Comparison of ENCODE assay signal across 9 mouse cellular contexts in genomic region chr6:52174968-52175751, GRCm38 (mm10). TPM values are rescaled to one million over a fixed set of nuclear protein-coding genes. Genes with fewer than 3 reads are reported as not detected.
DNase-seq lines count a peak whose midpoint lies in the region; ATAC-seq and TF ChIP-seq lines count a peak whose summit lies in the region.
"Had no signal": no experiment of that assay in that cellular context is flagged by ENCODE, and none has a peak within 500 bp of the region (broad histone marks: within the 10 kb centered on the region; RNA-seq: fewer than 3 reads in every experiment).

No protein-coding gene starts in this region.

- peaks cover 13% of the 10 kb centered on the region for H3K27me3 ChIP-seq in heart, adult 2 months (ENCODE audit: control insufficient read depth, insufficient read depth, low read length)
- peaks cover 95% of the 10 kb centered on the region for H3K27me3 ChIP-seq in embryonic facial prominence, embryonic 12.5 days
- H3K27me3 ChIP-seq in kidney, postnatal 0 days (ENCODE audit: insufficient read depth, low read length) = no peaks in the 10 kb centered on the region

- no peaks in the 10 kb centered on the region for H3K36me3 ChIP-seq in heart, adult 2 months (ENCODE audit: control insufficient read depth, insufficient read depth, low read length)
- no peaks in the 10 kb centered on the region for H3K36me3 ChIP-seq in embryonic facial prominence, embryonic 12.5 days
- H3K36me3 ChIP-seq in kidney, postnatal 0 days (ENCODE audit: insufficient read depth, low read length) = no peaks in the 10 kb centered on the region

- no peak for TF ChIP-seq POLR2A in heart, adult 2 months (IDR thresholded peaks at IDR 0.05; ENCODE audit: insufficient read depth, low read depth, low read length)

- H3K9me3 ChIP-seq in embryonic facial prominence, embryonic 12.5 days = no peaks in the 10 kb centered on the region
- no peaks in the 10 kb centered on the region for H3K9me3 ChIP-seq in kidney, postnatal 0 days (replicated peaks; ENCODE audit: low read length)

- no peaks in the 10 kb centered on the region for H3K4me1 ChIP-seq in heart, adult 2 months (ENCODE audit: control insufficient read depth, insufficient read depth, low read length)
- peaks cover 7% of the 10 kb centered on the region; the same call in 1 of the 2 replicates for H3K4me1 ChIP-seq in embryonic facial prominence, embryonic 12.5 days
- peaks cover 40% of the 10 kb centered on the region for H3K4me1 ChIP-seq in kidney, postnatal 0 days (replicated peaks; ENCODE audit: insufficient read depth, low read length)

- TF ChIP-seq CTCF in heart, adult 2 months (IDR thresholded peaks at IDR 0.05) = no peak
- TF ChIP-seq CTCF in kidney, postnatal 0 days (IDR thresholded peaks at IDR 0.05; ENCODE audit: low read depth) = no peak
- no peak for TF ChIP-seq CTCF in layer of hippocampus, adult 2 months (conservative IDR thresholded peaks at IDR 0.05)

- H3K9ac ChIP-seq in heart, adult 2 months (ENCODE audit: low read depth, low read length) = peak overlapping the region; percentile 59; the same call in 1 of the 2 replicates
- H3K9ac ChIP-seq in embryonic facial prominence, embryonic 12.5 days = no peak overlapping the region
- peak overlapping the region; percentile 88 for H3K9ac ChIP-seq in kidney, postnatal 0 days (ENCODE audit: low read depth, low read length)

- TF ChIP-seq EP300 in heart, adult 2 months (IDR thresholded peaks at IDR 0.05; ENCODE audit: insufficient read depth, low read depth, low read length) = no peak

- 5% methylated on average over 41 of the region's 41 CpGs for WGBS in heart, adult 2 months
- WGBS in embryonic facial prominence, embryonic 12.5 days = 1% methylated on average over 40 of the region's 41 CpGs
- 2% methylated on average over 41 of the region's 41 CpGs for WGBS in kidney, postnatal 0 days

- H3K27ac ChIP-seq in heart, adult 2 months = peak overlapping the region; percentile 45
- 0 out of 2 replicates have a peak overlapping the region, but pooled peaks have one; percentile 56 for H3K27ac ChIP-seq in embryonic facial prominence, embryonic 12.5 days
- H3K27ac ChIP-seq in kidney, postnatal 0 days = peak overlapping the region; percentile 96
- H3K27ac ChIP-seq in layer of hippocampus, adult 2 months = no peak overlapping the region

- no peak for ATAC-seq in embryonic facial prominence, embryonic 12.5 days (ENCODE audit: insufficient number of reproducible peaks, insufficient read depth, low FRiP score, low TSS enrichment)
- ATAC-seq in kidney, postnatal 0 days (replicated peaks; ENCODE audit: low FRiP score, low read depth) = peak; percentile 52

- intact Hi-C loops in heart, adult 2 months (cut with DNase I) = no loop called here
- intact Hi-C loops in heart, postnatal 10 days (cut with DNase I) = no loop called here

- no peaks in the 10 kb centered on the region for H3K79me2 ChIP-seq in heart, adult 2 months (replicated peaks; ENCODE audit: control insufficient read depth, insufficient read depth, low read length)

- no peak for DNase-seq in heart, adult 2 months
- no peak for DNase-seq in heart, postnatal 10 days
- peak; percentile 94 for DNase-seq in kidney, postnatal 0 days (ENCODE audit: low spot score)
- DNase-seq in neural tube, embryonic 10.5 days (ENCODE audit: extremely low spot score, low spot score) = peak; percentile 89
- DNase-seq in layer of hippocampus, adult 9-11 months = no peak
- DNase-seq in layer of hippocampus, adult 2 months (ENCODE audit: low spot score in 2 of 2) = no peak
- DNase-seq in right cerebral cortex, adult 2 months (ENCODE audit: low spot score in 2 of 2) = no peak

- H3K4me3 ChIP-seq in heart, adult 2 months = peak overlapping the region; percentile 34
- H3K4me3 ChIP-seq in embryonic facial prominence, embryonic 12.5 days = peak overlapping the region; percentile 23
- H3K4me3 ChIP-seq in kidney, postnatal 0 days (replicated peaks; ENCODE audit: low read depth, low read length) = peak overlapping the region; percentile 66
- no peak overlapping the region for H3K4me3 ChIP-seq in layer of hippocampus, adult 2 months

- 0 out of 2 replicates have a peak overlapping the region, but pooled peaks have one; percentile 13 for H3K4me2 ChIP-seq in embryonic facial prominence, embryonic 12.5 days (replicated peaks)
- H3K4me2 ChIP-seq in kidney, postnatal 0 days (ENCODE audit: low read length) = peak overlapping the region; percentile 81

RNA-seq across cellular contexts. Expression of gene 5730596B20Rik, which starts 2.1 kb away (rescaled TPM):
- not detected for total RNA-seq in heart, adult 2 months (2021)
- not detected in 2 replicates for polyA plus RNA-seq in heart, adult 2 months (2012; rRNA removed)
- total RNA-seq in heart, postnatal 10 days (2021) = under 1 TPM; 0.10 to 0.17 TPM
- 0.17 and 0.35 TPM in 2 replicates for polyA plus RNA-seq in embryonic facial prominence, embryonic 12.5 days (2016; fragmentation: Nextera tagmentation; extraction: Ambion mirVana)
- 1.3 TPM in 2 replicates for polyA plus RNA-seq in kidney, postnatal 0 days (2015; fragmentation: Nextera tagmentation; extraction: Ambion mirVana)
- total RNA-seq in layer of hippocampus, adult 2 months (2021) = not detected
- polyA plus RNA-seq: cortical plate, adult 2 months had no signal

RNA-seq across cellular contexts. Expression of gene Hoxa2, which starts 10.5 kb away (rescaled TPM):
- under 1 TPM; 0.11 to 0.21 TPM for total RNA-seq in heart, adult 2 months (2021)
- polyA plus RNA-seq in heart, adult 2 months (2012; rRNA removed) = 0.84 TPM in 1 of 2 replicates, not detected in the other
- total RNA-seq in heart, postnatal 10 days (2021) = 1 to 10 TPM in 1 of 2 experiments, under 1 TPM in 1; 0.98 to 1.0 TPM
- 15.1 and 18.2 TPM in 2 replicates for polyA plus RNA-seq in embryonic facial prominence, embryonic 12.5 days (2016; fragmentation: Nextera tagmentation; extraction: Ambion mirVana)
- polyA plus RNA-seq in kidney, postnatal 0 days (2015; fragmentation: Nextera tagmentation; extraction: Ambion mirVana) = 2.3 and 2.4 TPM in 2 replicates
- total RNA-seq in layer of hippocampus, adult 2 months (2021) = not detected
- polyA plus RNA-seq: cortical plate, adult 2 months had no signal

RNA-seq across cellular contexts. Expression of gene Hoxa4, which starts 16.4 kb away (rescaled TPM):
- total RNA-seq in heart, adult 2 months (2021) = under 1 TPM; 0.14 to 0.34 TPM
- 0.76 and 0.84 TPM in 2 replicates for polyA plus RNA-seq in heart, adult 2 months (2012; rRNA removed)
- total RNA-seq in heart, postnatal 10 days (2021) = 1 to 10 TPM in 1 of 2 experiments, under 1 TPM in 1; 0.69 to 1.3 TPM
- 0.14 TPM in 1 of 2 replicates, not detected in the other for polyA plus RNA-seq in embryonic facial prominence, embryonic 12.5 days (2016; fragmentation: Nextera tagmentation; extraction: Ambion mirVana)
- polyA plus RNA-seq in kidney, postnatal 0 days (2015; fragmentation: Nextera tagmentation; extraction: Ambion mirVana) = 1.6 and 2.2 TPM in 2 replicates
- total RNA-seq in layer of hippocampus, adult 2 months (2021) = not detected
- polyA plus RNA-seq: cortical plate, adult 2 months had no signal

RNA-seq across cellular contexts. Expression of gene Hoxa1, which starts 17.0 kb away (rescaled TPM):
- under 1 TPM in 1 of 2 experiments, not detected in 1; 0.20 TPM for total RNA-seq in heart, adult 2 months (2021)
- 0.32 and 0.43 TPM in 2 replicates for polyA plus RNA-seq in heart, adult 2 months (2012; rRNA removed)
- total RNA-seq in heart, postnatal 10 days (2021) = under 1 TPM; 0.22 to 0.30 TPM
- polyA plus RNA-seq in embryonic facial prominence, embryonic 12.5 days (2016; fragmentation: Nextera tagmentation; extraction: Ambion mirVana) = 0.71 and 0.77 TPM in 2 replicates
- 0.33 and 0.64 TPM in 2 replicates for polyA plus RNA-seq in kidney, postnatal 0 days (2015; fragmentation: Nextera tagmentation; extraction: Ambion mirVana)
- not detected for total RNA-seq in layer of hippocampus, adult 2 months (2021)
- polyA plus RNA-seq: cortical plate, adult 2 months had no signal

RNA-seq across cellular contexts. Expression of gene Hoxa5, which starts 29.2 kb away (rescaled TPM):
- under 1 TPM; 0.26 to 0.45 TPM for total RNA-seq in heart, adult 2 months (2021)
- 0.94 and 0.96 TPM in 2 replicates for polyA plus RNA-seq in heart, adult 2 months (2012; rRNA removed)
- total RNA-seq in heart, postnatal 10 days (2021) = 1 to 10 TPM; 1.2 to 1.6 TPM
- polyA plus RNA-seq in embryonic facial prominence, embryonic 12.5 days (2016; fragmentation: Nextera tagmentation; extraction: Ambion mirVana) = 0.33 and 0.34 TPM in 2 replicates
- 9.7 and 10.4 TPM in 2 replicates for polyA plus RNA-seq in kidney, postnatal 0 days (2015; fragmentation: Nextera tagmentation; extraction: Ambion mirVana)
- total RNA-seq in layer of hippocampus, adult 2 months (2021) = not detected
- polyA plus RNA-seq: cortical plate, adult 2 months had no signal

Comparison
In these comparisons a context has a peak if more than half of its experiments do, and no peak if none do; other contexts are left out.
1. DNase-seq: peak in kidney, postnatal 0 days (single experiment) and neural tube, embryonic 10.5 days (single experiment); none in heart, adult 2 months (0 of 2), heart, postnatal 10 days (0 of 2), layer of hippocampus, adult 9-11 months (single experiment), layer of hippocampus, adult 2 months (0 of 2) and right cerebral cortex, adult 2 months (0 of 2).